Mouse (Mus musculus) heart, embryonic 14.5 days (tissue): Measurements from ENCODE around the gene Tpm1. TPM values are rescaled to one million over a fixed set of nuclear protein-coding genes. Genes with fewer than 3 reads are reported as not detected.

Experiments
- ATAC-seq: fragments of 200-750 bp; cut with Nextera tagmentation; 2 replicates; pipeline ENCODE4 v1.8.0; 2017; ENCODE audit warnings: low read depth, moderate TSS enrichment; ENCODE audit not compliant: insufficient number of reproducible peaks, insufficient read depth, low FRiP score
- H3K27ac ChIP-seq, 2 experiments: fragments of 200-500 bp in 1 of 2; fragments of 300-500 bp in 1 of 2; sonication (generic) in 1 of 2; replicated peaks in 1 of 2; 2 replicates each; pipeline ENCODE4 v1.5.1; 2012 to 2014; ENCODE audit warnings: low read depth in 2 of 2, low read length in 2 of 2, control low read depth in 1 of 2, mild to moderate bottlenecking in 1 of 2, mixed read lengths in 1 of 2; ENCODE audit not compliant: control insufficient read depth in 1 of 2, insufficient read depth in 1 of 2
- H3K27me3 ChIP-seq: fragments of 300-500 bp; sonication (generic); 2 replicates; pipeline ENCODE4 v1.6.1; 2014; ENCODE audit warnings: mild to moderate bottlenecking, low read length, control low read depth; ENCODE audit not compliant: control insufficient read depth, insufficient read depth
- H3K36me3 ChIP-seq: fragments of 300-500 bp; sonication (generic); 2 replicates; pipeline ENCODE4 v1.6.1; 2014; ENCODE audit warnings: mild to moderate bottlenecking, control low read depth, low read length, mixed read lengths; ENCODE audit not compliant: control insufficient read depth, insufficient read depth
- H3K4me1 ChIP-seq, 2 experiments: fragments of 200-500 bp in 1 of 2; fragments of 300-500 bp in 1 of 2; sonication (generic) in 1 of 2; 2 replicates each; pipeline ENCODE4 v1.6.1; 2012 to 2014; ENCODE audit warnings: low read length in 2 of 2, control low read depth in 1 of 2, mixed read lengths in 1 of 2; ENCODE audit not compliant: control insufficient read depth in 2 of 2, insufficient read depth in 2 of 2
- H3K4me2 ChIP-seq: fragments of 300-500 bp; sonication (generic); 2 replicates; pipeline ENCODE4 v1.6.1; 2014; ENCODE audit warnings: mild to moderate bottlenecking, low read length
- H3K4me3 ChIP-seq, 2 experiments: fragments of 200-500 bp in 1 of 2; fragments of 300-500 bp in 1 of 2; sonication (generic) in 1 of 2; 2 replicates each; pipeline ENCODE4 v1.5.1; 2012 to 2014; ENCODE audit warnings: low read length in 2 of 2, mild to moderate bottlenecking in 2 of 2, control low read depth in 1 of 2, low read depth in 1 of 2, moderate library complexity in 1 of 2; ENCODE audit not compliant: control insufficient read depth in 1 of 2, insufficient read depth in 1 of 2
- H3K9ac ChIP-seq: fragments of 300-500 bp; sonication (generic); 2 replicates; pipeline ENCODE4 v1.6.1; 2014; ENCODE audit warnings: mild to moderate bottlenecking, low read length
- H3K9me3 ChIP-seq: fragments of 300-500 bp; sonication (generic); 2 replicates; pipeline ENCODE4 v1.6.1; 2016; ENCODE audit warnings: low read length, control low read depth; ENCODE audit not compliant: control insufficient read depth
- WGBS: fragments of 180-500 bp; shearing (Covaris S2); extraction: QIAGEN DNeasy Blood & Tissue Kit; methylation state at CpG from one replicate; pipeline ENCODE4 v1.1.7; 2014; 5-methylcytosine and 5-hydroxymethylcytosine counted together
- polyA plus RNA-seq: library from polyadenylated mRNA; unstranded; fragments of >200 nt; fragmentation: Nextera tagmentation; extraction: Ambion mirVana; gene quantifications from 2 replicates; pipeline ENCODE4 v1.2.1, GENCODE M21; 2014

Gene Tpm1
- polyA plus RNA-seq, 1 experiment from 2014 or later, result 5,210 TPM

GRCm38 (mm10) chr9:66991750-66992410 lies 57.3 kb downstream of the Tpm1 start:
- WGBS, result 14% methylated on average over 8 of the region's 8 CpGs
- Histone ChIP-seq H3K36me3 (no peaks in the 10 kb centered on the region), H3K27ac (no peak overlapping the region), H3K4me3 (no peak overlapping the region), H3K9me3 (no peaks in the 10 kb centered on the region), H3K27me3 (no peaks in the 10 kb centered on the region), H3K4me1 (peaks cover 28 to 36% of the 10 kb centered on the region in 2 experiments), H3K4me2 (peak overlapping the region; percentile 26), H3K9ac (no peak overlapping the region)
- no peak for ATAC-seq

- no peaks in the 10 kb centered on the region for H3K9me3 ChIP-seq
- H3K36me3 ChIP-seq, result no peaks in the 10 kb centered on the region
- H3K4me3 ChIP-seq, result no peak overlapping the region
- no peak overlapping the region for H3K9ac ChIP-seq
- H3K4me1 ChIP-seq, result peaks cover 28 to 36% of the 10 kb centered on the region in 2 experiments
- 55% methylated on average over 9 of the region's 9 CpGs for WGBS
- H3K27me3 ChIP-seq, result no peaks in the 10 kb centered on the region
- ATAC-seq, result no peak
- peak overlapping the region; percentile 26; the same call in 1 of the 2 replicates for H3K4me2 ChIP-seq
- H3K27ac ChIP-seq, result no peak overlapping the region
Measured at GRCm38 (mm10) chr9:66991021-66991749, 58.0 kb downstream of the Tpm1 start.

DNA sequence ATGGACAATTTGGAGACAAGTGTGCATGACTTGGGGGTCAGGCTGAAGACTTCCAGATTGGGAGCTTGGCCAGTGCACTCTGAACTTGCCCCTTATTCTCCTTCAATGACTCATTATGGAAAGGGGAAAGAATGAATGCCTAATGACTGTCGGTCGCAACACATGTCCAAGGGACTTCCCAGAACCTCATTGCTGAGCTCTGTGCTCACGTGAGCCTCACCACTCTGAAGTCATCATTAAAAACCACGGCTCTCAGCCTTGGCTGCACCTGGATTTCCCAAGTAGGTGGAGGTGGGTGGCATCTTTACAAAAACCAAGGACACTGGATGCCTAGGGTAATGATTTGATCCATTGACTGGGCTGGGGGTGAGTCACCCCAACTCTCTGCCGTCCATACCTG lies 59.2 kb downstream of the Tpm1 start:
- WGBS, result 95% methylated on average over 5 of the region's 5 CpGs
- H3K9me3 ChIP-seq, result no peaks in the 10 kb centered on the region
- no peak overlapping the region for H3K9ac ChIP-seq
- H3K27me3 ChIP-seq, result no peaks in the 10 kb centered on the region
- no peaks in the 10 kb centered on the region for H3K36me3 ChIP-seq
- no peak overlapping the region for H3K4me2 ChIP-seq
- H3K27ac ChIP-seq, result no peak overlapping the region
- ATAC-seq, result no peak
- H3K4me3 ChIP-seq, result no peak overlapping the region
- H3K4me1 ChIP-seq, result peaks cover 30 to 36% of the 10 kb centered on the region in 2 experiments

GRCm38 (mm10) chr9:66989581-66989980 lies 59.6 kb downstream of the Tpm1 start:
- Histone ChIP-seq H3K27ac (peak overlapping the region in 1 of 2 experiments; percentile 51; a peak in 1 of 4 replicates), H3K4me1 (peaks cover 30 to 36% of the 10 kb centered on the region in 2 experiments), H3K4me2 (no peak overlapping the region), H3K4me3 (no peak overlapping the region), H3K27me3 (no peaks in the 10 kb centered on the region), H3K36me3 (no peaks in the 10 kb centered on the region), H3K9ac (no peak overlapping the region), H3K9me3 (no peaks in the 10 kb centered on the region)
- WGBS, result 60% methylated on average over 6 of the region's 6 CpGs
- no peak for ATAC-seq

GRCm38 (mm10) chr9:66988888-66989414 lies 60.3 kb downstream of the Tpm1 start:
- peak overlapping the region; percentile 51 to 54 for H3K27ac ChIP-seq
- H3K9ac ChIP-seq, result no peak overlapping the region
- no peak overlapping the region for H3K4me3 ChIP-seq
- H3K36me3 ChIP-seq, result no peaks in the 10 kb centered on the region
- H3K27me3 ChIP-seq, result no peaks in the 10 kb centered on the region
- no peaks in the 10 kb centered on the region for H3K9me3 ChIP-seq
- no peak overlapping the region for H3K4me2 ChIP-seq
- H3K4me1 ChIP-seq, result peaks cover 30 to 36% of the 10 kb centered on the region in 2 experiments
- ATAC-seq, result no peak
- 9% methylated on average over 6 of the region's 6 CpGs for WGBS

DNA sequence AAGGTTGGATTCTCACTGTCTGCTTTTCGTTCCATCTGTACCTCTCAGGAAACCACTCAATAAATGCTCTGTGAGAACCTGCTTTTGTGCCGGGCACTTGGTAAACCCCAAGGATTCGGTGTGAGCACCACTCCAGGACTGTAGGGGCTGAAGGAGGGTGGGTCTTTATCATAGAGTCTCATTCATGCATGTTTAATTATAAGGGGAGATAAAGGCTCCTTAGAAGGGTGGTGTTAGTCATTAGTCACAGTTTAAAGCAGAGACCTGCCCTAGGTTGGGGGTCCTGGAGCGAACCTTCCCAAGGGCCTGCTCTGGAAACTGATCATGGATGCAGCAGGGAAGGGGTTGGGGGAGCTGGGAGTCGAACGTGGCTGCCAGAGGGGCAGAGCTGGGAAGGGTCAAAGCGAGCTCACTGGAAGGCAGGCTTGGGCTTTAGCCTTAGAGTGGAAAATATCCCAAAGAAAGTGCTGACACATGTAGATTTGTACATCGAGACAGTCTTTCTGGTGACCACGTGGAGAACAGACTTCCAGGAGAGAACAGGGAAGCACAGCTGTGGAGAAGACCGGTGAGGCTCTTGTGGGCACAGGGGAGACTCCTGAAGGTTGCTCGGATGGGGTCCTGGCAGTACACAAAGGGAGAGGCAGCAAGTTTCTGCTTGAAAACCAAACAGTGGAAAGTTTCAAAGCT lies 60.9 kb downstream of the Tpm1 start:
- Histone ChIP-seq H3K36me3 (no peaks in the 10 kb centered on the region), H3K4me3 (no peak overlapping the region), H3K27ac (peak overlapping the region; percentile 51 to 54), H3K4me2 (no peak overlapping the region), H3K9ac (no peak overlapping the region), H3K9me3 (no peaks in the 10 kb centered on the region), H3K4me1 (peaks cover 30 to 36% of the 10 kb centered on the region in 2 experiments), H3K27me3 (no peaks in the 10 kb centered on the region)
- ATAC-seq, result no peak
- 54% methylated on average over 11 of the region's 11 CpGs for WGBS

GRCm38 (mm10) chr9:66985377-66985776 lies 63.8 kb downstream of the Tpm1 start:
- no peaks in the 10 kb centered on the region for H3K9me3 ChIP-seq
- 70% methylated on average over 7 of the region's 7 CpGs for WGBS
- H3K4me1 ChIP-seq, result peaks cover 21 to 22% of the 10 kb centered on the region in 2 experiments
- H3K4me3 ChIP-seq, result no peak overlapping the region
- no peak overlapping the region for H3K4me2 ChIP-seq
- no peaks in the 10 kb centered on the region for H3K27me3 ChIP-seq
- H3K36me3 ChIP-seq, result no peaks in the 10 kb centered on the region
- ATAC-seq, result no peak
- no peak overlapping the region for H3K27ac ChIP-seq
- H3K9ac ChIP-seq, result no peak overlapping the region
